Mouse (Mus musculus) heart, embryonic 10.5 days (tissue): ENCODE data around the gene Olfr738. TPM values are rescaled to one million over a fixed set of nuclear protein-coding genes. Genes with fewer than 3 reads are reported as not detected.

Source experiments
- DNase-seq: peaks from one replicate; pipeline ENCODE4 v3.0.0-alpha.2; 2017; ENCODE audit warnings: low spot score
- H3K27ac ChIP-seq: fragments of 300-500 bp; sonication (generic); 2 replicates; pipeline ENCODE4 v1.5.1; 2016; ENCODE audit warnings: mild to moderate bottlenecking
- H3K27me3 ChIP-seq: fragments of 300-500 bp; sonication (generic); 2 replicates; pipeline ENCODE4 v1.6.1; 2016; ENCODE audit warnings: mild to moderate bottlenecking; ENCODE audit not compliant: poor library complexity, insufficient read depth, severe bottlenecking
- H3K36me3 ChIP-seq: fragments of 300-500 bp; sonication (generic); 2 replicates; pipeline ENCODE4 v1.6.1; 2016; ENCODE audit warnings: mild to moderate bottlenecking, moderate library complexity
- H3K4me1 ChIP-seq: fragments of 300-500 bp; sonication (generic); 2 replicates; pipeline ENCODE4 v1.6.1; 2016; ENCODE audit warnings: mild to moderate bottlenecking
- H3K4me3 ChIP-seq: fragments of 300-500 bp; sonication (generic); 2 replicates; pipeline ENCODE4 v1.5.1; 2016; ENCODE audit warnings: mild to moderate bottlenecking, moderate library complexity
- H3K9me3 ChIP-seq: fragments of 300-500 bp; sonication (generic); 2 replicates; pipeline ENCODE4 v1.6.1; 2016; ENCODE audit warnings: mild to moderate bottlenecking, moderate library complexity
- WGBS: fragments of 180-500 bp; shearing (Covaris S2); methylation state at CpG from one replicate; pipeline ENCODE4 v1.1.7; 2016; 5-methylcytosine and 5-hydroxymethylcytosine counted together
- polyA plus RNA-seq: library from polyadenylated mRNA; unstranded; fragments of >200 nt; fragmentation: Nextera tagmentation; extraction: Ambion mirVana; gene quantifications from 2 replicates; pipeline ENCODE4 v1.2.1, GENCODE M21; 2016

Gene Olfr738
- polyA plus RNA-seq: not detected in 2 replicates

DNA sequence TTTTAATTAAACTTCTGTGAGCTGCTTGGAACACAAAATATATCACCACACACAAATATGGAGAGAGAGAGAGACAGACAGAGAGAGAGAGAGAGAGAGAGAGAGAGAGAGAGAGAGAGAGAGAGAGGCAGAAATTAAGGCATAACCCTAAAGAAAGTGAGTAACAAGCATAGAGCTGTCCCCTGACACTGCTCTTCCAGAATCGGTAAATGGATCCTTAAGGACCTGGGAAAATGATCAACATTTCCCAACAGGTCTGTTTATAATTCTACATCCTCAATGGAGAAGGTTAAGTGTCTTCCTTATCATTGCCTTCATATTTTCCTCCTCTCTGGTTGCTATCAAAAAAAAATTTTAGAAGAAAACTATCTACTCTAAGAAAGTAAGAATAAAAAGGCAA is at the start of gene Olfr738:
TSS of gene Olfr738 (plus strand) at position 301 of the 400 bp plus-strand sequence.
- H3K27ac ChIP-seq: no peak within 1 kb of the TSS
- DNase-seq: no peak
- 81% methylated on average over 1 of the region's 1 CpGs for WGBS
- H3K27me3 ChIP-seq: no peaks in the 10 kb centered on the region
- H3K9me3 ChIP-seq: no peaks in the 10 kb centered on the region
- no peaks in the 10 kb centered on the region for H3K4me1 ChIP-seq
- no peaks in the 10 kb centered on the region for H3K36me3 ChIP-seq
- no peak within 1 kb of the TSS for H3K4me3 ChIP-seq

DNA sequence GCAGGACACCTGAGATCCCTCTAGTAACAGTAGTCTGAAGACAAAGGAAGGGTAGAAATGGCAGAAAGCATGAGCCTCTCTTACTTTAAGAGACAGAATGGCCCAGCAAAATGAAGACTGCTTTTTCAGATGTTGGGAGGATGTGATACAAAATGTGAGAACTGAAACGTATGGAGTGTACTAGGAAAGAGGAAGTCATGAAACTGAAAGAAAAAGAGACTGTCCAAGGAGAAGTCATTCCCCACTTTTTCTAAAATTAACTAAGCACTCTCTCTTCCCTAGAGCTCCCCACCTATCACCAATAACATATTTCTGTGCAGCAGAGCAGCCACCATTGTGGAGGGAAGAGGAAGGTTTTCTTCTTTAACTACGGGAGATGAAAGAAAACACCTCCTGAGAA is 49.8 kb upstream of the Olfr738 start, which contains the start of gene Tlr11:
TSS of gene Tlr11 (plus strand) at position 322 of the 400 bp plus-strand sequence.
- H3K27me3 ChIP-seq: no peaks in the 10 kb centered on the region
- no peaks in the 10 kb centered on the region for H3K9me3 ChIP-seq
- no peaks in the 10 kb centered on the region for H3K36me3 ChIP-seq
- H3K27ac ChIP-seq: no peak within 1 kb of the TSS
- no peak for DNase-seq
- WGBS: 82% methylated on average over 2 of the region's 2 CpGs
- H3K4me3 ChIP-seq: no peak within 1 kb of the TSS
- H3K4me1 ChIP-seq: no peaks in the 10 kb centered on the region

DNA sequence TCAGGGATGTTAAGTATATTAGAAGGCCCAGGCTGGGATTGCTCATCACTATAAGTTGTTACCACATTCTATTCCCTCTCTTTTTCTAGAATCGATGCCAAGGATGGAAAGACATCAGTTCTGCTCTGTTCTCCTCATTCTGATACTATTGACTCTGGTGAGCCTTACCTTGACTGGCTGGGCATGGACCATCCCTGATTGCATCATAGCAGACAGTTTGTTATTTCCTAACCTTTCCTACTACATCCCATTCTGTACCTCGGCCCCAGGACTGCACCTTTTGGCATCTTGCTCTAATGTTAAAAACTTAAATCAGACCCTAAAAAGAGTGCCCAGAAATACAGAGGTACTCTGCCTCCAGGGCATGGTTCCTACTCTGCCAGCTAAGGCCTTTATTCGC is 46.9 kb upstream of the Olfr738 start:
- no peaks in the 10 kb centered on the region for H3K27me3 ChIP-seq
- DNase-seq: no peak
- H3K4me3 ChIP-seq: no peak overlapping the region
- no peak overlapping the region for H3K27ac ChIP-seq
- no peaks in the 10 kb centered on the region for H3K4me1 ChIP-seq
- no peaks in the 10 kb centered on the region for H3K36me3 ChIP-seq
- WGBS: 81% methylated on average over 3 of the region's 3 CpGs
- no peaks in the 10 kb centered on the region for H3K9me3 ChIP-seq

DNA sequence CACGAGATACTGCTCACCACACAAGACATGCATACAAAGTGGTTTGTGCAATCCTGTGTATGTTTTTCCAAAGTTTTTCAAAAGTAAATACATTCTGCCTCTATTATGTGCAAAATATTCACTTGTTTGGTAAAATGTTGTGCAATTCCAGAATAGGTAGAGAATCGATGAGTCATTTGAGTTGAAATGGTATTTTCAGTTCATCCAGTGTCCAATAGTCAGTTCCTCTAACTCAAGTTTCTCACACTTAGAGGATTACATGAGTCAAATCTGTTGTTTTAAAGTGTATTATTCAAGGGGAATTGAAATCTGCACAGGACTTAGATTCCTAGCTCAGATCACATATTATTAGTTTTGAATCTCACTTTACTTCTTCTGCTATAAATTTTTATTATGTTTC is 43.8 kb upstream of the Olfr738 start:
- Histone ChIP-seq H3K4me3 (no peak overlapping the region), H3K4me1 (no peaks in the 10 kb centered on the region), H3K9me3 (no peaks in the 10 kb centered on the region), H3K27me3 (no peaks in the 10 kb centered on the region), H3K27ac (no peak overlapping the region), H3K36me3 (no peaks in the 10 kb centered on the region)
- no peak for DNase-seq
- 85% methylated on average over 2 of the region's 2 CpGs for WGBS

DNA sequence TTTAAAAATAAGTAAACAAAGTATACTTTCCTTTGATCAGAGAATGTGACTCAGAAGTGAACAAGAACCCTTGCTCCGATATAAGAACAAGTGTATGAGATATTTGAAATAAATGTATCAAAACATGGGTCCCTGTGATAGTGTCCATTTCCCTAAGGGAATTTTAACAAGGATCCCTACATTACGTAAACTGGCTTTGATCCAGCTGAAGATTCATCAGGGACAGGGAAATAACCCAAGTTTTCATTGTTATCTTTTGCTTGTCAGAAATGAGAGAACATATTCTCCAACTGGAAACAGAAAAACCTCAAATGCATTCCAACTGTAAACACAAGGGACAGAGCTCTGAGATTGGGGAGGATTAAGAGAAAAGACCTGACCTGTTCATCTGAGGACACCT is 26.5 kb upstream of the Olfr738 start, which contains the start of gene Olfr736:
TSS of gene Olfr736 (plus strand) at position 301 of the 400 bp plus-strand sequence.
- Histone ChIP-seq H3K36me3 (no peaks in the 10 kb centered on the region), H3K27ac (no peak within 1 kb of the TSS), H3K4me3 (no peak within 1 kb of the TSS), H3K9me3 (no peaks in the 10 kb centered on the region), H3K27me3 (no peaks in the 10 kb centered on the region), H3K4me1 (no peaks in the 10 kb centered on the region)
- no peak for DNase-seq
- 80% methylated on average over 2 of the region's 2 CpGs for WGBS

DNA sequence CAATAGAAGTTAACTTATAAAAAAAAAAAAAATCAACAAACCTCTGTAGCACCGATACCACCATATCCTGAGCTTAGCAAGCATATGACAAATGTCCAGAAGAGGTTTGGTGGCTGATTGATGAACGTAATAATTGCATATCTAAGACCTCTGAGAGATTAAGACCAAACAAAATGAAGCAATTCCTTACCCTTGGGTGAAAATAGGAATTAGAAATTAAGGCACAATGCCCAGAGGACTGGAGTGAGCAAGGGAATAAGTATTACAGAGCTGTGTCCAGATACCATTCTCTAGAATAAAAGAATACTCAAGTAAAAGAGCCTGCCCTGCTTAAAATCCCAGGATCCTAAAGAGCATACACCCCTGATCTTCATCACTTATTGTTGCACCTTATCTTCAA is 11.0 kb downstream of the Olfr738 start, which contains the start of gene Olfr739:
TSS of gene Olfr739 (plus strand) at position 301 of the 400 bp plus-strand sequence.
- H3K36me3 ChIP-seq: no peaks in the 10 kb centered on the region
- no peak within 1 kb of the TSS for H3K4me3 ChIP-seq
- H3K27ac ChIP-seq: no peak within 1 kb of the TSS
- no peaks in the 10 kb centered on the region for H3K4me1 ChIP-seq
- no peaks in the 10 kb centered on the region for H3K27me3 ChIP-seq
- 77% methylated on average over 2 of the region's 2 CpGs for WGBS
- H3K9me3 ChIP-seq: no peaks in the 10 kb centered on the region
- no peak for DNase-seq

DNA sequence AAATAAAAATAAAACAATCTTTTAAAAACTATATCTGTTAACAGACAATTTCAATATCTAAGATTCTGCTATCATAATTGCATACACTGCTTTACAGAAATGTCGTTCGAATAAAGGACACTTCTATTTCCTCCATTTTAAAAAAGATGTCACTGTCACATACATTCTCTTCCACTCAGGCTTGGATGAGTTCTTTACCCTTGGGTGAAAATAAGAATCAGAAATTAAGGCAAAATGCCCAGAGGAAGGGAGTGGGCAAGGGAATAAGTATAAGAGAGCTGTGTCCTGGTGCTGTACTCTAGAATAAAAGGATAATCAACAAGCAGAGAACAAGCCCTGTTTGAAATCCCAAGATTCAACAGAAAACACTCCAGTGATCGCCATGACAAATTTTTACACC is 37.9 kb downstream of the Olfr738 start, which contains the start of gene Olfr740:
TSS of gene Olfr740 (plus strand) at position 301 of the 400 bp plus-strand sequence.
- no peaks in the 10 kb centered on the region for H3K4me1 ChIP-seq
- H3K27ac ChIP-seq: no peak within 1 kb of the TSS
- H3K27me3 ChIP-seq: no peaks in the 10 kb centered on the region
- 83% methylated on average over 3 of the region's 3 CpGs for WGBS
- H3K9me3 ChIP-seq: no peaks in the 10 kb centered on the region
- H3K4me3 ChIP-seq: no peak within 1 kb of the TSS
- no peaks in the 10 kb centered on the region for H3K36me3 ChIP-seq
- no peak for DNase-seq

Other genes with a start within 250 kb of the Olfr738 start
- gene Olfr730, start 219.4 kb upstream of the Olfr738 start, polyA plus RNA-seq: not detected in 2 replicates
- gene Olfr731, start 165.7 kb upstream of the Olfr738 start, polyA plus RNA-seq: not detected in 2 replicates
- gene Olfr732, start 123.4 kb upstream of the Olfr738 start, polyA plus RNA-seq: not detected in 2 replicates
- gene Olfr733, start 106.0 kb upstream of the Olfr738 start, polyA plus RNA-seq: not detected in 2 replicates
- not detected in 2 replicates for gene Olfr734, start 80.8 kb upstream of the Olfr738 start, polyA plus RNA-seq
- gene Olfr735, start 58.7 kb upstream of the Olfr738 start, polyA plus RNA-seq: not detected in 2 replicates
- not detected in 2 replicates for gene Tlr11, start 49.7 kb upstream of the Olfr738 start, polyA plus RNA-seq
- gene Olfr736, start 26.4 kb upstream of the Olfr738 start, polyA plus RNA-seq: not detected in 2 replicates
- gene Olfr739, start 11.1 kb downstream of the Olfr738 start, polyA plus RNA-seq: not detected in 2 replicates
- gene Olfr740, start 38.0 kb downstream of the Olfr738 start, polyA plus RNA-seq: not detected in 2 replicates
- gene Olfr741, start 65.2 kb downstream of the Olfr738 start, polyA plus RNA-seq: not detected in 2 replicates
- gene Olfr742, start 96.0 kb downstream of the Olfr738 start, polyA plus RNA-seq: not detected in 2 replicates
- gene Olfr743, start 114.3 kb downstream of the Olfr738 start, polyA plus RNA-seq: not detected in 2 replicates
- not detected in 2 replicates for gene Olfr744, start 207.3 kb downstream of the Olfr738 start, polyA plus RNA-seq
- not detected in 2 replicates for gene Olfr745, start 231.8 kb downstream of the Olfr738 start, polyA plus RNA-seq
- gene Olfr746, start 239.5 kb downstream of the Olfr738 start, polyA plus RNA-seq: not detected in 2 replicates